In the genomic region with DNA sequence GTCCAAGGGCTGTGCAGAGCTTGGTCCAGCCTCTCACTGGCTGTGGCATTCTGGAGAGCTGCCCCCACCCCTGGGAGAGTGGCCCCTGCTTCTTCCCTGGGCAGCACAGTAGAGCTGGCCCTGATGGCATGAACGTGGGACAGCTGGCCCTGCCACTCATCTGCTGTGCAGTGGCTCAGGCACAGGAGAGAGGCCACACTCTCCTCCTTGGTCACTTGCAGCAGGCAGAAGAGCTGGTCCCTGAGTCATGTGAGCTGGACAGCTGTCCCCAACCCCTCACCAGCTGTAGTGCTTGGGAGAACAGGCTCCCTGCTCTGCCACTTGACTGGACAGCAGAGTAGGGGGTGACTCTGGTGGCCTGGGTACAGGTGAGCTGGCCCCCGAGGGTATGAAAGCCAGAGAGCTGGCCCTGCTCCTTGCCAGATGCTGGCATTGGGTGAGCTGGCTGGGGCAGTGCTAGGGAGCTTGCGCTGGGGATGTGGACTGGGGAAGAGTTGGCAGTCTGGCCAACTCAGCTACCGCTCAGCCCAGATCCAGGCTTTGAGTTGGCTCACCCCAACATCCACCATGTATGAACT, we compare ENCODE assay signal across 15 mouse cellular contexts. TPM values are rescaled to one million over a fixed set of nuclear protein-coding genes. Genes with fewer than 3 reads are reported as not detected.
DNase-seq lines count a peak whose midpoint lies in the region; ATAC-seq lines count a peak whose summit lies in the region.
"Had no signal": no experiment of that assay in that cellular context is flagged by ENCODE, and none has a peak within 500 bp of the region (broad histone marks: within the 10 kb centered on the region; RNA-seq: fewer than 3 reads in every experiment).

No protein-coding gene starts in this region.

- H3K9me3 ChIP-seq in kidney, embryonic 15.5 days (replicated peaks), result no peaks in the 10 kb centered on the region
- no peaks in the 10 kb centered on the region for H3K9me3 ChIP-seq in limb, embryonic 13.5 days
- H3K9me3 ChIP-seq: neural tube, embryonic 12.5 days had no signal

- H3K4me3 ChIP-seq in kidney, embryonic 15.5 days (replicated peaks), result no peak overlapping the region
- H3K4me3 ChIP-seq in limb, embryonic 13.5 days, result no peak overlapping the region
- H3K4me3 ChIP-seq: neural tube, embryonic 12.5 days had no signal

- peaks cover 30% of the 10 kb centered on the region for H3K4me1 ChIP-seq in kidney, embryonic 15.5 days
- peaks cover 35% of the 10 kb centered on the region for H3K4me1 ChIP-seq in limb, embryonic 13.5 days

- ATAC-seq in kidney, embryonic 15.5 days (replicated peaks; ENCODE audit: low FRiP score), result no peak
- peak; percentile 82 for ATAC-seq in limb, embryonic 13.5 days (ENCODE audit: low FRiP score, low read depth)

- H3K27me3 ChIP-seq in kidney, embryonic 15.5 days, result no peaks in the 10 kb centered on the region
- H3K27me3 ChIP-seq in limb, embryonic 13.5 days, result no peaks in the 10 kb centered on the region
- H3K27me3 ChIP-seq: neural tube, embryonic 12.5 days had no signal

- WGBS in kidney, embryonic 15.5 days, result 79% methylated on average over 4 of the region's 4 CpGs
- 76% methylated on average over 4 of the region's 4 CpGs for WGBS in limb, embryonic 13.5 days

- no peak overlapping the region for H3K27ac ChIP-seq in kidney, embryonic 15.5 days
- no peak overlapping the region for H3K27ac ChIP-seq in limb, embryonic 13.5 days
- H3K27ac ChIP-seq: neural tube, embryonic 12.5 days had no signal

- H3K4me2 ChIP-seq in kidney, embryonic 15.5 days, result no peak overlapping the region
- H3K4me2 ChIP-seq in limb, embryonic 13.5 days (replicated peaks), result no peak overlapping the region
- H3K4me2 ChIP-seq: neural tube, embryonic 12.5 days had no signal

- peak; percentile 50 to 59 for DNase-seq in cerebellum, postnatal 10 days
- no peak for DNase-seq in cerebellum, adult 9-11 months
- DNase-seq in kidney, adult 11 months, result peak; percentile 27
- peak; percentile 83 for DNase-seq in gastrocnemius, adult 18-20 months (ENCODE audit: low spot score)
- no peak for DNase-seq in adrenal gland, postnatal 4 days (ENCODE audit: low spot score in 2 of 2)
- DNase-seq in cerebellum, adult 8-10 months, result no peak
- DNase-seq: adrenal gland, postnatal 14 days; heart, postnatal 36 days; kidney, adult 18-20 months; lung, adult 2 months; spleen, adult 18-20 months; thymus, postnatal 25 days had no signal

- no peak overlapping the region for H3K9ac ChIP-seq in kidney, embryonic 15.5 days
- H3K9ac ChIP-seq in limb, embryonic 13.5 days, result no peak overlapping the region
- H3K9ac ChIP-seq: neural tube, embryonic 12.5 days had no signal

- H3K36me3 ChIP-seq in kidney, embryonic 15.5 days, result no peaks in the 10 kb centered on the region
- no peaks in the 10 kb centered on the region for H3K36me3 ChIP-seq in limb, embryonic 13.5 days
- H3K36me3 ChIP-seq: neural tube, embryonic 12.5 days had no signal

RNA-seq across cellular contexts. Expression of gene Mrps23, which starts 27.1 kb away (rescaled TPM):
- 57.5 and 65.2 TPM in 2 replicates for polyA plus RNA-seq in kidney, embryonic 15.5 days (2015; fragmentation: Nextera tagmentation; extraction: Ambion mirVana)
- 100 to 1,000 TPM; 147 to 169 TPM for total RNA-seq in gastrocnemius, adult 18-20 months (2021)
- polyA plus RNA-seq in limb, embryonic 13.5 days (2015; fragmentation: Nextera tagmentation; extraction: Ambion mirVana), result 54.8 and 55.5 TPM in 2 replicates
- total RNA-seq in adrenal gland, postnatal 4 days (2021), result 100 to 1,000 TPM; 143 to 160 TPM

Comparison
In these comparisons a context has a peak if more than half of its experiments do, and no peak if none do; other contexts are left out.
1. DNase-seq: peak in cerebellum, postnatal 10 days (2 of 2), kidney, adult 11 months (single experiment) and gastrocnemius, adult 18-20 months (single experiment); none in cerebellum, adult 9-11 months (single experiment), adrenal gland, postnatal 4 days (0 of 2) and cerebellum, adult 8-10 months (single experiment).